Mouse (Mus musculus): Measurements from ENCODE around the gene Lyzl4. TPM values are rescaled to one million over a fixed set of nuclear protein-coding genes. Genes with fewer than 3 reads are reported as not detected.

Gene Lyzl4
- not detected in 2 replicates for polyA plus RNA-seq (2016; fragmentation: Nextera tagmentation; extraction: Ambion mirVana)

GRCm38 (mm10) chr9:121642001-121642400 lies at the start of gene Lyzl4:
Gene Lyzl4 (minus strand): TSS chr9:121642096.
- Histone ChIP-seq H3K4me2 (peak within 1 kb of the TSS; percentile 86), H3K4me3 (replicated peaks) (peak within 1 kb of the TSS; percentile 50), H3K9me3 (no peaks in the 10 kb centered on the region), H3K27ac (no peak within 1 kb of the TSS), H3K9ac (peak within 1 kb of the TSS; percentile 59), H3K4me1 (peaks cover 20% of the 10 kb centered on the region), H3K36me3 (replicated peaks) (no peaks in the 10 kb centered on the region), H3K27me3 (peaks cover 69% of the 10 kb centered on the region)
- ATAC-seq (ENCODE audit: low FRiP score), result peak; percentile 67
- WGBS, result under 1% methylated on average over 26 of the region's 26 CpGs

- Histone ChIP-seq H3K9me3 (no peaks in the 10 kb centered on the region), H3K27ac (peak overlapping the region; percentile 73), H3K27me3 (no peaks in the 10 kb centered on the region), H3K9ac (no peak overlapping the region), H3K4me3 (replicated peaks) (no peak overlapping the region), H3K36me3 (replicated peaks) (peaks cover 74% of the 10 kb centered on the region), H3K4me1 (peaks cover 21% of the 10 kb centered on the region), H3K4me2 (no peak overlapping the region)
- WGBS, result 83% methylated on average over 7 of the region's 7 CpGs
- no peak for ATAC-seq (ENCODE audit: low FRiP score)
Observed at GRCm38 (mm10) chr9:121690734-121691133, 48.8 kb upstream of the Lyzl4 start.

GRCm38 (mm10) chr9:121690200-121690651 lies 48.3 kb upstream of the Lyzl4 start:
- peak overlapping the region; percentile 73 for H3K27ac ChIP-seq
- peak; percentile 88 for ATAC-seq (ENCODE audit: low FRiP score)
- no peak overlapping the region for H3K9ac ChIP-seq
- H3K4me1 ChIP-seq, result peaks cover 21% of the 10 kb centered on the region
- no peaks in the 10 kb centered on the region for H3K27me3 ChIP-seq
- peak overlapping the region; percentile 27; the same call in 1 of the 2 replicates for H3K4me2 ChIP-seq
- no peaks in the 10 kb centered on the region for H3K9me3 ChIP-seq
- WGBS, result 64% methylated on average over 15 of the region's 15 CpGs
- H3K4me3 ChIP-seq (replicated peaks), result no peak overlapping the region
- H3K36me3 ChIP-seq (replicated peaks), result peaks cover 74% of the 10 kb centered on the region

- Histone ChIP-seq H3K36me3 (replicated peaks) (peaks cover 70% of the 10 kb centered on the region), H3K4me2 (no peak overlapping the region), H3K27me3 (no peaks in the 10 kb centered on the region), H3K9ac (no peak overlapping the region), H3K4me3 (replicated peaks) (no peak overlapping the region), H3K27ac (no peak overlapping the region), H3K4me1 (peaks cover 4% of the 10 kb centered on the region), H3K9me3 (no peaks in the 10 kb centered on the region)
- 84% methylated on average over 7 of the region's 7 CpGs for WGBS
- ATAC-seq (ENCODE audit: low FRiP score), result no peak
Observed at GRCm38 (mm10) chr9:121684702-121685101, 42.8 kb upstream of the Lyzl4 start.

GRCm38 (mm10) chr9:121682037-121682680 lies 40.3 kb upstream of the Lyzl4 start:
- Histone ChIP-seq H3K36me3 (replicated peaks) (peaks cover 51% of the 10 kb centered on the region), H3K4me3 (replicated peaks) (no peak overlapping the region)
- 80% methylated on average over 18 of the region's 18 CpGs for WGBS

GRCm38 (mm10) chr9:121681191-121681590 lies 39.3 kb upstream of the Lyzl4 start:
- WGBS, result 82% methylated on average over 8 of the region's 8 CpGs
- no peak overlapping the region for H3K4me2 ChIP-seq
- H3K9ac ChIP-seq, result no peak overlapping the region
- H3K27ac ChIP-seq, result no peak overlapping the region
- H3K4me3 ChIP-seq (replicated peaks), result no peak overlapping the region
- peaks cover 44% of the 10 kb centered on the region for H3K36me3 ChIP-seq (replicated peaks)
- H3K9me3 ChIP-seq, result no peaks in the 10 kb centered on the region
- 0 out of 2 replicates have a peak, but pooled peaks cover 4% of the 10 kb centered on the region for H3K27me3 ChIP-seq
- peaks cover 6% of the 10 kb centered on the region; the same call in 1 of the 2 replicates for H3K4me1 ChIP-seq
- no peak for ATAC-seq (ENCODE audit: low FRiP score)

More at GRCm38 (mm10) chr9:121682037-121682680, 40.3 kb upstream of the Lyzl4 start:
- no peak for ATAC-seq (ENCODE audit: low FRiP score)
- no peak overlapping the region for H3K4me2 ChIP-seq
- H3K9ac ChIP-seq, result no peak overlapping the region
- H3K27me3 ChIP-seq, result no peaks in the 10 kb centered on the region
- no peaks in the 10 kb centered on the region for H3K9me3 ChIP-seq
- peaks cover 6% of the 10 kb centered on the region; the same call in 1 of the 2 replicates for H3K4me1 ChIP-seq
- H3K27ac ChIP-seq, result no peak overlapping the region

GRCm38 (mm10) chr9:121679549-121679948 lies 37.7 kb upstream of the Lyzl4 start:
- Histone ChIP-seq H3K27me3 (0 out of 2 replicates have a peak, but pooled peaks cover 4% of the 10 kb centered on the region), H3K9me3 (no peaks in the 10 kb centered on the region), H3K36me3 (replicated peaks) (peaks cover 30% of the 10 kb centered on the region), H3K9ac (no peak overlapping the region), H3K4me2 (no peak overlapping the region), H3K4me1 (peaks cover 6% of the 10 kb centered on the region; the same call in 1 of the 2 replicates), H3K4me3 (replicated peaks) (no peak overlapping the region), H3K27ac (no peak overlapping the region)
- WGBS, result 25% methylated on average over 6 of the region's 6 CpGs
- ATAC-seq (ENCODE audit: low FRiP score), result peak; percentile 73

GRCm38 (mm10) chr9:121677476-121677875 lies 35.6 kb upstream of the Lyzl4 start:
- Histone ChIP-seq H3K36me3 (replicated peaks) (peaks cover 12% of the 10 kb centered on the region), H3K4me3 (replicated peaks) (no peak overlapping the region), H3K4me2 (no peak overlapping the region), H3K9me3 (no peaks in the 10 kb centered on the region), H3K27me3 (0 out of 2 replicates have a peak, but pooled peaks cover 4% of the 10 kb centered on the region), H3K9ac (no peak overlapping the region), H3K4me1 (peaks cover 6% of the 10 kb centered on the region), H3K27ac (no peak overlapping the region)
- no peak for ATAC-seq (ENCODE audit: low FRiP score)
- WGBS, result 87% methylated on average over 8 of the region's 8 CpGs

- no peak overlapping the region for H3K4me2 ChIP-seq
- no peak for ATAC-seq (ENCODE audit: low FRiP score)
- H3K4me1 ChIP-seq, result peaks cover 9% of the 10 kb centered on the region
- no peak overlapping the region for H3K27ac ChIP-seq
- no peak overlapping the region for H3K4me3 ChIP-seq (replicated peaks)
- no peak overlapping the region for H3K9ac ChIP-seq
- peaks cover 8% of the 10 kb centered on the region for H3K36me3 ChIP-seq (replicated peaks)
- no peaks in the 10 kb centered on the region for H3K9me3 ChIP-seq
- 0 out of 2 replicates have a peak, but pooled peaks cover 4% of the 10 kb centered on the region for H3K27me3 ChIP-seq
- 87% methylated on average over 4 of the region's 4 CpGs for WGBS
Observed at GRCm38 (mm10) chr9:121677069-121677468, 35.2 kb upstream of the Lyzl4 start.

GRCm38 (mm10) chr9:121675556-121675955 lies 33.7 kb upstream of the Lyzl4 start:
- Histone ChIP-seq H3K9ac (no peak overlapping the region), H3K27ac (no peak overlapping the region), H3K4me3 (replicated peaks) (no peak overlapping the region), H3K9me3 (no peaks in the 10 kb centered on the region), H3K4me2 (no peak overlapping the region), H3K27me3 (peaks cover 10% of the 10 kb centered on the region), H3K36me3 (replicated peaks) (no peaks in the 10 kb centered on the region), H3K4me1 (peaks cover 12% of the 10 kb centered on the region)
- 94% methylated on average over 2 of the region's 2 CpGs for WGBS
- no peak for ATAC-seq (ENCODE audit: low FRiP score)

- no peak for ATAC-seq (ENCODE audit: low FRiP score)
- Histone ChIP-seq H3K36me3 (replicated peaks) (no peaks in the 10 kb centered on the region), H3K4me3 (replicated peaks) (no peak overlapping the region), H3K4me2 (no peak overlapping the region), H3K9ac (no peak overlapping the region), H3K27ac (no peak overlapping the region), H3K4me1 (peaks cover 18% of the 10 kb centered on the region), H3K9me3 (no peaks in the 10 kb centered on the region), H3K27me3 (peaks cover 16% of the 10 kb centered on the region)
- WGBS, result 92% methylated on average over 9 of the region's 9 CpGs
Observed at GRCm38 (mm10) chr9:121675011-121675410, 33.1 kb upstream of the Lyzl4 start.

- WGBS, result 76% methylated on average over 5 of the region's 5 CpGs
- no peak overlapping the region for H3K4me3 ChIP-seq (replicated peaks)
- H3K4me2 ChIP-seq, result no peak overlapping the region
- no peaks in the 10 kb centered on the region for H3K9me3 ChIP-seq
- no peak overlapping the region for H3K27ac ChIP-seq
- H3K27me3 ChIP-seq, result peaks cover 27% of the 10 kb centered on the region
- no peak for ATAC-seq (ENCODE audit: low FRiP score)
- no peak overlapping the region for H3K9ac ChIP-seq
- H3K36me3 ChIP-seq (replicated peaks), result no peaks in the 10 kb centered on the region
- peaks cover 23% of the 10 kb centered on the region for H3K4me1 ChIP-seq
Observed at GRCm38 (mm10) chr9:121673716-121674115, 31.8 kb upstream of the Lyzl4 start.

GRCm38 (mm10) chr9:121672311-121672710 lies 30.4 kb upstream of the Lyzl4 start:
- H3K9ac ChIP-seq, result no peak overlapping the region
- H3K36me3 ChIP-seq (replicated peaks), result no peaks in the 10 kb centered on the region
- H3K4me3 ChIP-seq (replicated peaks), result no peak overlapping the region
- H3K4me2 ChIP-seq, result no peak overlapping the region
- WGBS, result 69% methylated on average over 5 of the region's 5 CpGs
- H3K4me1 ChIP-seq, result peaks cover 26% of the 10 kb centered on the region
- peaks cover 40% of the 10 kb centered on the region for H3K27me3 ChIP-seq
- no peak overlapping the region for H3K27ac ChIP-seq
- ATAC-seq (ENCODE audit: low FRiP score), result no peak
- no peaks in the 10 kb centered on the region for H3K9me3 ChIP-seq

All from forebrain, embryonic 12.5 days (tissue).